Mouse (Mus musculus): Measurements from ENCODE around the gene Nek10.
"Not testable (repeated sequence)": the region's sequence is repeated elsewhere in the genome, so short reads cannot be mapped to it uniquely, and the experiment has no call there.

Gene Nek10

GRCm38 (mm10) chr14:14803115-14803514 lies at the start of gene Nek10:
Nek10 (plus strand) TSS chr14:14803415.
- not testable (repeated sequence) for DNase-seq (ENCODE audit: low read depth, low spot score)

GRCm38 (mm10) chr14:14781169-14781568 lies 22.0 kb upstream of the Nek10 start:
- DNase-seq (ENCODE audit: low read depth, low spot score), result no peak

DNA sequence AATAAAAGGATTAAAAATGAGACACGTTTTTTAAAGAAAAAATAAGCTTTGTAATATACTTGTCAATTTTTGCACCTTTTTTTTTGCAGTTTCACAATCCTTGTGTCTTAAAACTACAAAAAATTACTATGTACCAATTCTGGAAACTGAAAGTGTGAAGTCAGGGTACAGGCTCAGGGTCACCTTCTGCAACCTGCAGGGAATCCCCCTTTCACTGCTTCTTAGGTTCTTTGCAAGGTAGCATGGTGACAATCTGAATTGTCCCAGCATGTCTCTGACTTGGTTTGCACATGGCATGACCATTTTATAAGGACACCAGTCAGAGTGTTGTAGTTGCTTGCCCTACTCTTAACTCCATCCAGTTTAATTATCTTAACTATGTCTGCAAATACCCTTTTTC lies 19.0 kb upstream of the Nek10 start:
- DNase-seq (ENCODE audit: low read depth, low spot score), result no peak

DNA sequence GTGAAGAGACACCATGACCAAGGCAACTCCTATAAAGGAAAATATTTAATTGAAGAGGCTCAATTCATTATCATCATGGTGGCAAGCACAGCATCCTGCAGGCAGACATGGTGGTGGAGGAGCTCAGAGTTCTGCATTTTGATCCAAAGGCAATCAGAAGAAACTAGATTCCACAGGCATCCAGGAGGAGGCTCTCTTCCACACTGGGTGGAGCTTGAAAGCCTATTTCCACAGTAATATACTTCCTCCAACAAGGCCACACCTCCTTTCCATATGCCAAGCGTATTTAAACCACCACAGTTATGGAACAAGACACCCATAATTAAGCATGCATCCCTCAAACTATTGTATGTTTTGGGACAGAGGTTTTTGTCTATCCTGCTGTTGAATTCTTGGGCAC lies 16.2 kb upstream of the Nek10 start:
- no peak for DNase-seq (ENCODE audit: low read depth, low spot score)

DNA sequence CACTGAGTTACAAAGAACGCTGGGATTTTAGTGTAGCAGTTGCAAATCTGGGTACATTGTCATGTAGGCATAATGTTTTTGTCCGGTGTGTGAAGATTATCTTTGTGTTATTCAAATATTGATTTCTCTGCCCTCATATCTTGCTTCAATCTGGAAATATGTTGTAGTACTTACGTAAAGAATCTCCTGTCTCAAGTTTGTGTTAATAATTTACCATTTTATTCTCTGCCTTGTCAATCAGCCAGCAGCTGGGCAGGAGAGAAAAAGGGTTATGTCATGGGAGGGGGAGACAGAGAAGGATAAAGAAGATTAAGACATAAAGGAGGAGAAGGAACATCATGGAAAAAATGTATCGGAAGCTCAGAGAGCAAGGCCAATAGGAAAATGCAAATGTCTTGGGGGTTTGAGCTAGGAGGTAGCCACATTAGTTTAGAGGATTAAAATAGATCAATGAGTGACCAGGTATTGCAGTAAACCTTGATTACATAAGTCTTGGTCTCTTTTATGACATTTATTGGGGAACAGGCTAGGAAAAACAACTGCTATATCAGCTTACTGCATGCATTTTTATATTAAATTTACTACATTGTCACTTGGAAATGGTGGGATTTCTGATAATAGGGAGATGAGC lies 13.3 kb upstream of the Nek10 start:
- no peak for DNase-seq (ENCODE audit: low read depth, low spot score)

- DNase-seq (ENCODE audit: low read depth, low spot score), result no peak
Observed at GRCm38 (mm10) chr14:14799861-14800260, 3.4 kb upstream of the Nek10 start.

DNA sequence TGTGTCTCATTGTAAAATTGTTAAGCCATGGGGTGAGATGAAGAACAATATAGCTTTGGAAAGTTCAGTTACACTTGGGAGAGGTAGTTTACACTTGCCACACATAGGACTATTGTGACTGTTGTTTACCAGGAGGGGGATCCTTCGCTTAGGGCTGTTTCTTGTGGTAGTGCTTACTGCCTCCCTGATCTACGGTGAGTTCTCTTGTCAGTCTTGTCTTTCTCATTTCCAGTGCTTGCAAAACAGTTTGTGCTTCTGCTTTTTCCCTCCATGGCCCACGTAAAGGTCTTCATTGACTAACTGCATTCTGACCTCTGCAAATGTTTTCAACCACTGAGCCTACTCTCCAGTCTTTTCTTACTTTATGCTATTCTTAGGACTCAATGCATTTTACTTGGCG lies 2.9 kb upstream of the Nek10 start:
- no peak for DNase-seq (ENCODE audit: low read depth, low spot score)

GRCm38 (mm10) chr14:14800810-14801209 lies 2.4 kb upstream of the Nek10 start:
- no peak for DNase-seq (ENCODE audit: low read depth, low spot score)

GRCm38 (mm10) chr14:14803921-14804517 lies 804 bp downstream of the Nek10 start:
- peak; percentile 60 for DNase-seq (ENCODE audit: low read depth, low spot score)

- DNase-seq (ENCODE audit: low read depth, low spot score), result no peak
Observed at GRCm38 (mm10) chr14:14804518-14805212, 1.4 kb downstream of the Nek10 start.

DNA sequence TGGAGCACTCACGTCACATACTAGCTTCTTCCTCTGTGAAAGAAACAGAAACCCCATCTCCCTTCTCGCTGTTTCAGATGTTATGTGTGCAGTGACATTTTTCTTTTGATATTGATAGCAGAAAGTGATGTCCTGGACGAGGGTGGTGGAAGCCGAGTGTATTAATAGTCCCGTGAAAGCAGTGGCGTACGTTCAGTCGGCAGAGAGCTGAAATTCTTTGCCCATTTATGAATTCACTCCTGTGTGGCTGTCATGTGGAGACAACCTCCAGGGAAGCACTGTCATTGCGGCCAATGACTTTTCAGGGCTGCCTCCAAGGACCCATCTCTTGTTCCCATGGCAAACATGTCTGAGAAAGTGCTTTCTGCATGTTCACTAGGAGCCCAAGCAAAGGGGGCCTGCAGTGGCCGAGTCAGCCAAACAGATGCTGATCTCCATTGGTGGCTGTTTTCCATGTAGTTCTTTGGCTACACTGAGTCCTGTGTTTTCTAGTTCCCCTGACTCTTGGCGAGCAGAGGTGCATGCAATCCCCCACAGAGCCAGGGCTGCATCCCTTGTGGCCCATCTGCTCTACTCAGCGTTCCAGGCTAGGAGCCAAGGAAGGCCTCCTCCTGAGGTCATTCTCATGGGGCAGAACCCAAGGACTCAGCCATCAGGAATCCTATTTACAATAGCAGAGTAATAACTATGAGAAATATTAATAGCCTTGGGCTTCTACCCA lies 29.5 kb downstream of the Nek10 start:
- DNase-seq (ENCODE audit: low read depth, low spot score), result no peak

DNA sequence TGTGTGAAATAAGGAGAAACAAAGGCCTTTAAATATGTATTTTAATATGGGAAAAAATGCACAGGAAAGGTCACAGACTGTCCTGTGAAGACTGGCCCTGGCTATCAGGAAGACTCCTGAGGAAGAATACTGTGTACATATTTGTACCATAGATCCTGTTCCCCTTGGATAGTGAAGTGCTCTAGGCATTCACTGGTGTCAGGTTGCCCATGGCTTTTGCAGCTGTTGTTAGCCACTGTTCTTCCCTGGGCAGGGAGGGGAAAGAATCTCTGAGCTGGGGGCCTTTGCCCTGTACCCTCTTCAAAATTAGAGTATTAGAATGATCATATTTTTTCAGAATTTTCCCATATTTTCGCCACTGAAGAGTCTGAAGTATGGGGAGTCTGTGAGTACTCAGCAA lies 30.3 kb downstream of the Nek10 start:
- peak; percentile 11 for DNase-seq (ENCODE audit: low read depth, low spot score)

DNA sequence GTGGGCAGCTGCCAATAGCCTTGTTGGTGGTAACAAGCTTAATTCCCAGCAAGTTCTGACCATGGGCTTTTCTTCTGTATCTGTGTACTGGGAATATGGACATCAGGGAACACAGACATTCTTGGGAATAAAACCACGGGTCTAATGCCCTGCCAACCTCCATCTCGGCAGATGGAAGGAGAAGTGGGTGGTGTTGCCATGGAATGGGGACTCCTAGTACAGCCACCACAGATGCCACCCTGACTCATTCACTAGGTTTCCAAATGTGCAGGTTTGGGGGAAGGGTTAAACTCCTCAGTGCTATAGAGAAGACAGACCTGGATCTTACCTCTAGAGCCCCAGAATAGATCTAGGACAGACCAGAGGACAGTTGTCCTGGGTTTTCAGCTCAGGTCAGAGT lies 31.1 kb downstream of the Nek10 start:
- no peak for DNase-seq (ENCODE audit: low read depth, low spot score)

DNA sequence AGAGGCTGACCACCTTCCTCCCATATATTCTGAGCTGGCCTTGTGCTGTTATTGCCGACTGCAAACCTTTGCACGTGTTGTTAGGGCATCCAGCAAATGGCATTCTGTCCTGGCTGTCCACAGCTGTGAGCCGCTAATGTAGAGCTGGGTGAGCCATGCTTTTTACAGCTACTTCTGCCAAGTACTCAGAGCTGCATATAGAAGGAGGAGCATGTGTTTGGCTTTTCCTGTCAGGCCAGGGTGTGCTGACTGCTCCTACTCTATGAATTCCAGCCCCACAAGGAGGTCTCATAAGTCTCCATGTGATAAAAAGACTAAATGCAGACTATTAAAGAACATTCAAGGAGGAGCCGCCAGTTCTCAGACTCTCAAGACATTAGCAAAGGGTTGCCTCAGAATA lies 34.4 kb downstream of the Nek10 start:
- DNase-seq (ENCODE audit: low read depth, low spot score), result no peak

GRCm38 (mm10) chr14:14838109-14838508 lies 34.9 kb downstream of the Nek10 start:
- DNase-seq (ENCODE audit: low read depth, low spot score), result no peak

DNA sequence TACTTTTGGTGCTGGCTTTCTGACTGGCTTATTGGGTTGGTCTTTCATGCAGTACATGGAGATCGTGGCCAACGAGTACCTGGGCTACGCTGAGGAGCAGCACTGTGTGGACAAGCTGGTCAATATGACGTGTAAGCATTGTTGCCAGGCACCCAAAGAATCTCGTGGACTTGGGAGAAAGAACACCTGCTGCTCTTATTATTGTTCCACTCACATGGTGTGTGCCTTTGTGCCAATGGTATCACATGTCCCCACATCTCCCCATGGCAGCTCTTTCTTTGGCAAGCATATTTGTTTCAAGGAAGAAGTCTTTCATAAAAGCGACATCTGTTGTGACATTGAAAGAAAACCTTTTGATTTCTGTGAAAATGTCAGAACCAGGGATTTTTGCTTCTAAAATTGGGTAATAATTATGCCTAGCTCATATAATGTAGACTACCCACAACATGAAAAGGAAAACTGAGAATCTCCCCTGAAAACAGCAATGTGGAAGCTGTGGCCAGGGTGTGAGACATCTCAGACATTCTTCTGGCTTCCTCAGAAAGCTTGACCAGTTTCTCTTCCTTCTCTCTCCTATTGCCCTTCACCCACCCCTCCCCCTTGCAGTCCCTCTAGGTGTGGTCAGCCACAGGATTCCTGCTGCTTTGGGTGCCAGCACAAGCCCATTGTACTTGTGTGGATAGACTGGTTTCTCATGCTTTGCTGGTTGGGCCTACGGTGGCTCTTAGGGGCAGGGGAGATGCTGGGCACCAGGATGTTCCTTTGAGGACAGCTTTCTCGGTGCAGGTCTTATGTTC lies 39.7 kb downstream of the Nek10 start:
- no peak for DNase-seq (ENCODE audit: low read depth, low spot score)

GRCm38 (mm10) chr14:14852838-14853237 lies 49.6 kb downstream of the Nek10 start:
- DNase-seq (ENCODE audit: low read depth, low spot score), result peak; percentile 18

- no peak for DNase-seq (ENCODE audit: low read depth, low spot score)
Observed at GRCm38 (mm10) chr14:14860331-14860730, 57.1 kb downstream of the Nek10 start.

- DNase-seq (ENCODE audit: low read depth, low spot score), result peak; percentile 88
Observed at GRCm38 (mm10) chr14:14863690-14864356, 60.6 kb downstream of the Nek10 start.

GRCm38 (mm10) chr14:14869239-14869638 lies 66.0 kb downstream of the Nek10 start:
- no peak for DNase-seq (ENCODE audit: low read depth, low spot score)

- DNase-seq (ENCODE audit: low read depth, low spot score), result no peak
Observed at GRCm38 (mm10) chr14:14870059-14870458, 66.8 kb downstream of the Nek10 start.

All from mesoderm, embryonic 11.5 days (tissue).